Mouse (Mus musculus) liver, adult 2 months (tissue): Measurements from ENCODE around the gene Sec24c. TPM values are rescaled to one million over a fixed set of nuclear protein-coding genes. Genes with fewer than 3 reads are reported as not detected.

ENCODE experiments used
- DNase-seq: peaks from one replicate; pipeline ENCODE4 v3.0.0-alpha.2; 2011; ENCODE audit warnings: low read depth, low spot score; ENCODE audit errors: extremely low read depth
- H3K27ac ChIP-seq: fragments of 200-500 bp; replicated peaks from 2 replicates; pipeline ENCODE4 v1.5.1; 2012; ENCODE audit warnings: low read depth, mild to moderate bottlenecking, control low read depth, inconsistent platforms, low read length; ENCODE audit not compliant: insufficient read depth
- H3K27me3 ChIP-seq: fragments of 200-500 bp; 2 replicates; pipeline ENCODE4 v1.6.1; 2012; ENCODE audit warnings: mild to moderate bottlenecking, moderate library complexity, low read length, inconsistent platforms; ENCODE audit not compliant: control insufficient read depth, insufficient read depth
- H3K36me3 ChIP-seq: fragments of 200-500 bp; 2 replicates; pipeline ENCODE4 v1.6.1; 2012; ENCODE audit warnings: low read length, inconsistent platforms; ENCODE audit not compliant: control insufficient read depth, insufficient read depth
- H3K4me1 ChIP-seq: fragments of 200-500 bp; 2 replicates; pipeline ENCODE4 v1.6.1; 2011; ENCODE audit warnings: low read length; ENCODE audit not compliant: control insufficient read depth, insufficient read depth
- H3K4me3 ChIP-seq: fragments of 200-500 bp; 2 replicates; pipeline ENCODE4 v1.5.1; 2011; ENCODE audit warnings: low read depth, mild to moderate bottlenecking, control low read depth, low read length, moderate library complexity; ENCODE audit not compliant: insufficient read depth
- H3K79me2 ChIP-seq: fragments of 200-500 bp; 2 replicates; pipeline ENCODE4 v1.6.1; 2012; ENCODE audit warnings: inconsistent platforms, mild to moderate bottlenecking, low read length, moderate library complexity; ENCODE audit not compliant: control insufficient read depth, insufficient read depth
- H3K9ac ChIP-seq: fragments of 200-500 bp; 2 replicates; pipeline ENCODE4 v1.6.1; 2012; ENCODE audit warnings: low read depth, mild to moderate bottlenecking, control low read depth, inconsistent platforms, low read length
- CTCF ChIP-seq: fragments of 200-500 bp; IDR thresholded peaks from 2 replicates; pipeline ENCODE4 v1.5.1; 2011; ENCODE audit warnings: low read depth, low read length, control low read depth
- POLR2A ChIP-seq: fragments of 200-500 bp; IDR thresholded peaks from 2 replicates; pipeline ENCODE4 v1.6.1; 2011; ENCODE audit warnings: low read length, control low read depth; ENCODE audit not compliant: insufficient read depth; ENCODE audit errors: extremely low read depth
- WGBS: fragments of 180-500 bp; shearing (Covaris S2); methylation state at CpG from one replicate; pipeline ENCODE4 v1.1.7; 2018; 5-methylcytosine and 5-hydroxymethylcytosine counted together
- polyA plus RNA-seq: library from polyadenylated mRNA; depleted of rRNA; stranded (reverse); fragments of >200 nt; gene quantifications from 2 replicates; pipeline ENCODE4 v1.2.3, GENCODE M21; 2012
- total RNA-seq: library from RNA; depleted of rRNA; stranded (reverse); fragments of >200 nt; gene quantifications from 2 replicates; pipeline ENCODE4 v1.2.3, GENCODE M21; 2014

The Sec24c gene
- total and polyA plus RNA-seq, 2 experiments: 52.7 to 183 TPM

DNA sequence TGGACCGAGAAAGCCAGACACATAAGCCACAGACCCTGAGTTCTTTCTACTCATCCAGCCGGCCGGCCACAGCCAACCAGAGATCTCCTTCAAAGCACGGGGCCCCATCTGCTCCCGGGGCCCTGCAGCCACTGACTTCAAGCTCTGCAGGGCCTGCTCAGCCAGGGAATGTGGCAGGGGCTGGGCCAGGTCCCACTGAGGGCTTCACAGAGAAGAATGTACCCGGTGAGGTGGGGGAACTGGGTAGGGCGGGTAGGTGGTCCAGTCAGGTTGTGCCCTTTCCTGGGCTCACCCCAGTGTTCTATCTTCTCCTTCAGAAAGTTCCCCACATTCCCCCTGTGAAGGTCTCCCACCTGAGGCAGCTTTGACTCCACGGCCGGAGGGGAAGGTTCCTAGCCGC, 44.3 kb downstream of the Sec24c start:
- no peaks in the 10 kb centered on the region for H3K79me2 ChIP-seq
- peaks cover 65% of the 10 kb centered on the region for H3K36me3 ChIP-seq
- H3K4me3 ChIP-seq: no peak overlapping the region
- H3K4me1 ChIP-seq: no peaks in the 10 kb centered on the region
- no peaks in the 10 kb centered on the region for H3K27me3 ChIP-seq
- H3K9ac ChIP-seq: no peak overlapping the region
- TF ChIP-seq CTCF (no peak), POLR2A (no peak)
- DNase-seq: no peak
- WGBS: 93% methylated on average over 10 of the region's 10 CpGs
- no peak overlapping the region for H3K27ac ChIP-seq

DNA sequence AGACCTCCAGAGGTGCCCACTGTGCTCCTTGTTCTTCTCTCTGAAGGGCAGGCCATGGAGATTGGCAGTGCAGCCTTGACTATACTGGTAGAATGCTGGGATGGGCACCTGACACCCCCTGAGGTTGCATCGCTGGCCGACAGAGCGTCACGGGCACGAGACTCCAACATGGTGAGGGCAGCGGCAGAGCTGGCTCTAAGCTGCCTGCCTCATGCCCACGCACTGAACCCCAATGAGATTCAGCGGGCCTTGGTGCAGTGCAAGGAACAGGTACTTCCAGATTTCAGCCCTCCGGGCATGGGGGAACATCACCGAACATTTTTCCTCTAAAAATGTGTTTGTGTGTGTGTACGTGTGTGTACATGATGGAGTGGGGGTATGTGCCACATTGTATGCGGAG, 45.7 kb downstream of the Sec24c start:
- H3K4me1 ChIP-seq: no peaks in the 10 kb centered on the region
- no peak for DNase-seq
- 94% methylated on average over 12 of the region's 12 CpGs for WGBS
- TF ChIP-seq POLR2A: no peak
- no peak for TF ChIP-seq CTCF
- no peak overlapping the region for H3K4me3 ChIP-seq
- no peaks in the 10 kb centered on the region for H3K27me3 ChIP-seq
- no peak overlapping the region for H3K27ac ChIP-seq
- no peak overlapping the region for H3K9ac ChIP-seq
- no peaks in the 10 kb centered on the region for H3K79me2 ChIP-seq
- peaks cover 65% of the 10 kb centered on the region for H3K36me3 ChIP-seq

- H3K4me1 ChIP-seq: no peaks in the 10 kb centered on the region
- no peak overlapping the region for H3K27ac ChIP-seq
- no peak overlapping the region for H3K9ac ChIP-seq
- TF ChIP-seq POLR2A (no peak), CTCF (no peak)
- no peak for DNase-seq
- H3K79me2 ChIP-seq: no peaks in the 10 kb centered on the region
- 88% methylated on average over 4 of the region's 4 CpGs for WGBS
- H3K27me3 ChIP-seq: no peaks in the 10 kb centered on the region
- no peak overlapping the region for H3K4me3 ChIP-seq
- peaks cover 63% of the 10 kb centered on the region for H3K36me3 ChIP-seq
Observed at GRCm38 (mm10) chr14:20721371-20721770, 47.3 kb downstream of the Sec24c start.

- Histone ChIP-seq H3K9ac (no peak overlapping the region), H3K27me3 (no peaks in the 10 kb centered on the region), H3K36me3 (peaks cover 62% of the 10 kb centered on the region), H3K4me1 (no peaks in the 10 kb centered on the region), H3K27ac (no peak overlapping the region), H3K79me2 (no peaks in the 10 kb centered on the region), H3K4me3 (no peak overlapping the region)
- DNase-seq: no peak
- WGBS: 90% methylated on average over 12 of the region's 12 CpGs
- TF ChIP-seq POLR2A: no peak
- TF ChIP-seq CTCF: no peak
Observed at GRCm38 (mm10) chr14:20723006-20723405, 48.9 kb downstream of the Sec24c start.

- Histone ChIP-seq H3K4me1 (no peaks in the 10 kb centered on the region), H3K79me2 (no peaks in the 10 kb centered on the region), H3K9ac (no peak overlapping the region), H3K4me3 (no peak overlapping the region), H3K27me3 (no peaks in the 10 kb centered on the region), H3K36me3 (peaks cover 62% of the 10 kb centered on the region), H3K27ac (no peak overlapping the region)
- 18% methylated on average over 5 of the region's 5 CpGs for whole genome bisulfite sequencing
- peak; percentile 30 for DNase-seq
- TF ChIP-seq POLR2A (no peak), CTCF (peak; percentile 86)
Observed at GRCm38 (mm10) chr14:20724043-20724442, 49.9 kb downstream of the Sec24c start.

DNA sequence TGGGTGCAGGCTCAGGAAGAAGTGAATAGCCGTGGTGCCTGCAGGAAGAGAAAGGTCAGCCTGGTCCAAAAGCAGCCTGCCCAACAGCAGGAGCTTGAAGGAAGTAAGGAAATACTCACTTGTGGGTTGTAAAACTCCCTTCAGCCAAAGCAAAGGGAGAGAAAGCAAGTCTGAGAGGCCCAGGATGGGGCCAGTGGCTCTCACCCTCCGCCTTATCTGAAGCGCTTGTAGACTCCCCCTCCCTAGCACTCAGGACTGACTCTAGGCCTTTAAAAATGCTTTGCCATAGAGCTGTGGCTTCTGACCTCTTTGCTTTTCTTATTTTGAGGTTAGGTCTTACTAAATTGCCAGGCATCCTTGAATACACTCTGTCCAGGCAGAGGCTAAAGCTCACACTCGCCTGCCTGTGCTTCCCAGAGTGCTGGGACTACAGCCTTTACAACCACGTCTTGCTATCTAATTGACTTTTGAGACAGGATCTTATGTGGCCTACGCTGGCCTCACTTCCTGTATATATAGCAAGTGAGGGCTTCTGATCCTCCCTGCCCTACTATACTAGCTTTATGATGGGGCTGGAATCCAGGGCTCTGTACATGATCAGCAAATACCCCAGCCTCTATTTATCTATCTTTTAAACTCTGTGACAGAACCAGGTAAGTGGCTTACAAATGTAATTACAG, 51.7 kb downstream of the Sec24c start:
- no peak overlapping the region for H3K4me3 ChIP-seq
- TF ChIP-seq CTCF (no peak), POLR2A (no peak)
- no peak for DNase-seq
- 78% methylated on average over 6 of the region's 6 CpGs for WGBS
- H3K79me2 ChIP-seq: no peaks in the 10 kb centered on the region; the same call in 1 of the 2 replicates
- peaks cover 65% of the 10 kb centered on the region for H3K36me3 ChIP-seq
- no peak overlapping the region for H3K27ac ChIP-seq
- no peaks in the 10 kb centered on the region for H3K4me1 ChIP-seq
- no peaks in the 10 kb centered on the region for H3K27me3 ChIP-seq
- no peak overlapping the region for H3K9ac ChIP-seq
